Mouse (Mus musculus) midbrain, postnatal 0 days (tissue): Measurements from ENCODE around the gene Hnrnpab. TPM values are rescaled to one million over a fixed set of nuclear protein-coding genes. Genes with fewer than 3 reads are reported as not detected.
"Not testable (repeated sequence)": the region's sequence is repeated elsewhere in the genome, so short reads cannot be mapped to it uniquely, and the experiment has no call there.

Source experiments
- ATAC-seq: fragments of 200-750 bp; cut with Nextera tagmentation; 2 replicates; pipeline ENCODE4 v1.8.0; 2017; ENCODE audit warnings: moderate number of reproducible peaks, mild to moderate bottlenecking, moderate TSS enrichment, moderate library complexity; ENCODE audit not compliant: low FRiP score
- DNase-seq: peaks from one replicate; pipeline ENCODE4 v3.0.0-alpha.2; 2015; ENCODE audit warnings: low spot score
- H3K27ac ChIP-seq: fragments of 300-500 bp; sonication (generic); 2 replicates; pipeline ENCODE4 v1.5.1; 2014; ENCODE audit warnings: low read depth, mild to moderate bottlenecking, low read length, mixed read lengths
- H3K27me3 ChIP-seq: fragments of 300-500 bp; sonication (generic); 2 replicates; pipeline ENCODE4 v1.6.1; 2014; ENCODE audit warnings: low read length, control low read depth, mixed read lengths; ENCODE audit not compliant: insufficient read depth
- H3K36me3 ChIP-seq: fragments of 300-500 bp; sonication (generic); 2 replicates; pipeline ENCODE4 v1.6.1; 2014; ENCODE audit warnings: low read length, control low read depth, mixed read lengths; ENCODE audit not compliant: insufficient read depth
- H3K4me1 ChIP-seq: fragments of 300-500 bp; sonication (generic); 2 replicates; pipeline ENCODE4 v1.6.1; 2014; ENCODE audit warnings: mild to moderate bottlenecking, control low read depth, antibody characterized with exemption, low read length, mixed read lengths; ENCODE audit not compliant: insufficient read depth
- H3K4me2 ChIP-seq: fragments of 300-500 bp; sonication (generic); 2 replicates; pipeline ENCODE4 v1.6.1; 2014; ENCODE audit warnings: low read depth, mild to moderate bottlenecking, low read length, mixed read lengths; ENCODE audit not compliant: poor library complexity, severe bottlenecking
- H3K4me3 ChIP-seq: fragments of 300-500 bp; sonication (generic); 2 replicates; pipeline ENCODE4 v1.5.1; 2014; ENCODE audit warnings: low read depth, mild to moderate bottlenecking, low read length, moderate library complexity
- H3K9ac ChIP-seq: fragments of 300-500 bp; sonication (generic); replicated peaks from 2 replicates; pipeline ENCODE4 v1.6.1; 2014; ENCODE audit warnings: mild to moderate bottlenecking, low read length, moderate library complexity, mixed read lengths; ENCODE audit not compliant: poor library complexity, severe bottlenecking
- H3K9me3 ChIP-seq: fragments of 300-500 bp; sonication (generic); 2 replicates; pipeline ENCODE4 v1.6.1; 2016; ENCODE audit warnings: low read length, control low read depth
- CTCF ChIP-seq: IDR thresholded peaks from 2 replicates; pipeline ENCODE4 v1.5.1; 2016; ENCODE audit warnings: antibody characterized with exemption, mild to moderate bottlenecking
- WGBS: fragments of 180-500 bp; shearing (Covaris S2); extraction: QIAGEN DNeasy Blood & Tissue Kit; methylation state at CpG from one replicate; pipeline ENCODE4 v1.1.7; 2014; 5-methylcytosine and 5-hydroxymethylcytosine counted together
- polyA plus RNA-seq: library from polyadenylated mRNA; unstranded; fragments of >200 nt; fragmentation: Nextera tagmentation; extraction: Ambion mirVana; gene quantifications from 2 replicates; pipeline ENCODE4 v1.2.1, GENCODE M21; 2015
- total RNA-seq: library from RNA; depleted of rRNA; stranded (reverse); fragments of >200 nt; gene quantifications from 2 replicates; pipeline ENCODE4 v1.2.3, GENCODE M21; 2014

The Hnrnpab gene
- total and polyA plus RNA-seq, 2 experiments from 2014 or later, result 220 to 239 TPM

DNA sequence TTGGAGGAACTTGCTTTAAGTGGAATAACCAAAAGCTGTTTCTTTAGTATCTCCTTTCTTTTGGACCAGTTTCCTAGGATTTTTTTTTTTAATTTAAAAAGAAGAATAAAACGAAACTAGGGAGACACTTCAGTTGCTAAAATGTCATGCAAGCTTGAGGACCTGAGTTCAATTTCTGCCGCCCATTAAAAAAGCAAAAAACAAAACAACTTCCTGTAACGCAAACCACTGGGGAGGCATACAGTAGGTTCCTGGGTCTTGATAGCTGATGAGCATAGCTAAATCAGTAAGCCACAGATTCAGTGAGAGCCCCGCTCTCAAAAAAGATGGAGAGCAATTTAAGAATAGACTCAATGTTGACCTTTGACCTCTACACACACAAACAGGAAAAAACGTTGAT is 31.9 kb upstream of the Hnrnpab start:
- ATAC-seq, result no peak
- TF ChIP-seq CTCF, result no peak
- H3K36me3 ChIP-seq, result peaks cover 4% of the 10 kb centered on the region
- H3K27me3 ChIP-seq, result no peaks in the 10 kb centered on the region
- no peak overlapping the region for H3K4me2 ChIP-seq
- H3K27ac ChIP-seq, result no peak overlapping the region
- H3K4me1 ChIP-seq, result peaks cover 9% of the 10 kb centered on the region
- H3K9me3 ChIP-seq, result no peaks in the 10 kb centered on the region
- no peak for DNase-seq
- 72% methylated on average over 5 of the region's 5 CpGs for WGBS
- no peak overlapping the region for H3K9ac ChIP-seq
- no peak overlapping the region for H3K4me3 ChIP-seq

DNA sequence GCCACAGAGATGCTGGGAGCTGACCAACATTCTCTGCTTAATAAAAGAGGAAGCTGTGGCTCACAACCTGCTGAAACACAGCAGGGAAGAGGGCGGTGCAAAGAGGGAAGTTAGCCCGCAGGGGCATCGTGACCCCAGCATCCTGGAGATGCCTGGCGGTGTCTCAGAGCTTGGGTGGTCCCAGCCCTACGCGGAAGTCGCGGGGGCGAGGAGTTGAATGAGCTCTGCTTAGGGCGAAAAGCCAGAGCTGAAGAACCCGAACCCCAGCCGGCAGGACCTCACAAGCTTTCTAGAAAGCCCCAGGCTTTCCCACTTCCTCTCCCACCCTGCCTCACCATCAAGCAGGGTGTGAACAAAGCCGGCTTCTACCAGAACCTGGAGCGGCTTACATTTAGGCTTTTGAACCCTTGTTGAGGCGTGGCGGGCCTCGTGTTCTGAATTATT is 31.3 kb upstream of the Hnrnpab start:
- ATAC-seq (no peak), DNase-seq (no peak)
- Histone ChIP-seq H3K4me3 (no peak overlapping the region), H3K4me2 (no peak overlapping the region), H3K27me3 (no peaks in the 10 kb centered on the region), H3K36me3 (no peaks in the 10 kb centered on the region; the same call in 1 of the 2 replicates), H3K9me3 (no peaks in the 10 kb centered on the region), H3K9ac (no peak overlapping the region), H3K27ac (no peak overlapping the region), H3K4me1 (peaks cover 9% of the 10 kb centered on the region)
- TF ChIP-seq CTCF, result no peak
- WGBS, result 6% methylated on average over 17 of the region's 17 CpGs

DNA sequence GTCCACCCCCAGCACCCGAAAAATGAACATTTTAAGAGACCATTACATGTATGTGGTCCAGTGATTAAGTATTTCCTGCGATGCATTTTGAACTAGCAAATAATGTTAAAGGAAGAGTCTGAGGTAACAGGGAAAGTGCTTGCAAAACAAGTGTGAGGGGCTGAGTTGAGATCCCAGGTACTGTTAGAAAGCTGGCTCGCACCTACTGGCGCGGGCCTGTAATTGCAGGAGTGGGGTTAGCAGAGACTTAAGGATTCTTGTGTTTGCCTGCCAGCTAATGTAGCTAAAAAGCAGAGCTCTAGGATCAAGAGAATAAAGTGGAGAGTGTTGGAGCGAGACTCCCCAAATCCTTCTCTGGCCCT is 29.7 kb upstream of the Hnrnpab start:
- Histone ChIP-seq H3K27ac (peak overlapping the region; percentile 77), H3K9ac (peak overlapping the region; percentile 72), H3K27me3 (no peaks in the 10 kb centered on the region), H3K4me1 (peaks cover 9% of the 10 kb centered on the region), H3K9me3 (no peaks in the 10 kb centered on the region), H3K36me3 (no peaks in the 10 kb centered on the region), H3K4me3 (peak overlapping the region; percentile 81), H3K4me2 (peak overlapping the region; percentile 73)
- ATAC-seq, result peak; percentile 55; the same call in 1 of the 2 replicates
- 4% methylated on average over 6 of the region's 6 CpGs for WGBS
- peak; percentile 72 for TF ChIP-seq CTCF
- DNase-seq, result peak; percentile 74

DNA sequence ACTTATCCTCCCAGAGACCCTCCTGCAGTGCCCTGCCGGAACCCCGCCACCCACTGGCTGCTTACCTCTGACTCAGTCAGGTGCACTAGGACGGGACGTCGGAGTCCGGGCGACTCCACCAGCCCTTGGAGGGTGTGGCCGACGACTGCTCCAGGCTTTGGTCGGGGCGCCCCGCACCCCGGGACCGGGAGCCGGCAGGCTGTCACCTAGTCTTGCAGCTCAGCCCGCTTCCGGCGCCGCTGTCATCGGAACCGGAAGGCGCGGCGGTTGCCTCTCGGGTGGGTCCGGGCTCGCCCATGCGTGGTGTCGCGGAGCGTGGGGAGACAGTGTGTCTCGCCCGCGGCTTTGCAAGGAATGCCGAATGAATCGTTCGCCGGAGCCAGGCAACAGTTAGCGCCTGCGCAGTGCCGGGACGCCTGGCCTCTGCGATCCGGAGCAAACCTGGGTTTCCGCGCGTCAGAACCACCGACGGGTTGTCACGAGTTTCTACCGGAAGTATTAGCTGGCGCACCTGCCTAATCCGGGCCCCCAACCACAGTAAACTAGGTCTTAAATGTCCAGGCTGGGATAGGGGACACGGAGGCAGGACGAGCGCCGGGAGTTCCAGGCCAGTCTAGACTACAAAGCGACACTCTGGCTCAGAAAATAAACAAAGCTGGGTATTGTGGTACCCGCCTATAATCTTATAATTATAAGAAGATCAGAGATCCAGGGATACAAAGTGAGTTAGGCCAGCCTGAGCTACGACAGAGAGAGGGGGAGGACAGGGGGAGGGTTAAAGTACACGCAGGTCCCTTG is 29.1 kb upstream of the Hnrnpab start, which contains the start of gene Rmnd5b:
Gene Rmnd5b, minus strand, starts transcription at position 372 of the 798 bp plus-strand sequence.
- peak within 1 kb of the TSS; percentile 72 for H3K9ac ChIP-seq
- ATAC-seq (peak; percentile 93), DNase-seq (peak; percentile 96)
- H3K27ac ChIP-seq, result peak within 1 kb of the TSS; percentile 77
- peaks cover 9% of the 10 kb centered on the region for H3K4me1 ChIP-seq
- TF ChIP-seq CTCF, result peak; percentile 40
- peak within 1 kb of the TSS; percentile 81 for H3K4me3 ChIP-seq
- H3K9me3 ChIP-seq, result no peaks in the 10 kb centered on the region
- no peaks in the 10 kb centered on the region for H3K36me3 ChIP-seq
- peak within 1 kb of the TSS; percentile 73 for H3K4me2 ChIP-seq
- H3K27me3 ChIP-seq, result no peaks in the 10 kb centered on the region
- WGBS, result 0% methylated on average over 60 of the region's 61 CpGs

DNA sequence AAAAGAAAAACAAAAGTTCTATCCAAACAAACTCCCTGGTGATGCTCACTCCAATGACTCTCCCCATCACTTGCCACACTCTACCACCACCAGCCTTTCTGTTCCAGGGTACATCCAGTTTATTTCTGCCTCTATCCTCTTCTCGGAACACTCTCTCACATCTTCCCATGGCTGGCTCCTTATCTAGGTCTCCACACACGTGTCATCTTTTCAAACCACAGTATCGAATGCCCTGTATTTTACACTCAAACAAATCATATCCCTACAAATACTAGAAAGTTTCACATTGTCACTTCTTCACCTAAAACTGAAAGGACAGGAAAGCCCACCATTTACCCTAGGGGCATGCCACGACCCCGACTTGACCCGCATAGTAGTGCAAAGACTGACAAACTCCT is 28.5 kb upstream of the Hnrnpab start:
- DNase-seq (no peak), ATAC-seq (no peak)
- Histone ChIP-seq H3K27ac (peak overlapping the region; percentile 77), H3K4me1 (peaks cover 9% of the 10 kb centered on the region), H3K9me3 (no peaks in the 10 kb centered on the region), H3K9ac (peak overlapping the region; percentile 72), H3K4me3 (peak overlapping the region; percentile 81), H3K4me2 (peak overlapping the region; percentile 73), H3K27me3 (no peaks in the 10 kb centered on the region), H3K36me3 (no peaks in the 10 kb centered on the region)
- no peak for TF ChIP-seq CTCF
- WGBS, result 15% methylated on average over 6 of the region's 6 CpGs

DNA sequence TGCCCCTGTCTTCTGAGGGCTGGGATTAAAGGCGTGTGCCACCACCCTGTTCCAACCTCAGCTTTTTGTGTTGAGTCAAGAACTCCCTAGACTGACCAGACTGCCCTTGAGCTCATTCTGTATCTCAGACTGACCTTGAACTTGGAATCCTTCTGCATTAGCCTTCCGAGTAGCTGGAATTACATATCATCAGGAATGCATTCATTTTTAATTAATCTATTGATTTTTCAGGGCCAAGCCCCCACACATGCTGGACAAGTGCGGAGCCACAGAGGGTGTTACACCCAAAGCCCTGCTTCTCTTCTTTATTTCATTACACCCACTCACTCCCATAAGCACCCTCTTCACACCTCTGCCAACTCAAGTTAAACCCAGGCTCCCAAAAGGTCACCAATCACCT is 27.1 kb upstream of the Hnrnpab start:
- H3K36me3 ChIP-seq, result peaks cover 6% of the 10 kb centered on the region
- WGBS, result 95% methylated on average over 3 of the region's 3 CpGs
- no peak overlapping the region for H3K4me2 ChIP-seq
- ATAC-seq, result no peak
- TF ChIP-seq CTCF, result no peak
- H3K4me3 ChIP-seq, result no peak overlapping the region
- no peak for DNase-seq
- H3K9me3 ChIP-seq, result no peaks in the 10 kb centered on the region
- no peak overlapping the region for H3K27ac ChIP-seq
- peaks cover 9% of the 10 kb centered on the region for H3K4me1 ChIP-seq
- H3K27me3 ChIP-seq, result no peaks in the 10 kb centered on the region
- H3K9ac ChIP-seq, result no peak overlapping the region

DNA sequence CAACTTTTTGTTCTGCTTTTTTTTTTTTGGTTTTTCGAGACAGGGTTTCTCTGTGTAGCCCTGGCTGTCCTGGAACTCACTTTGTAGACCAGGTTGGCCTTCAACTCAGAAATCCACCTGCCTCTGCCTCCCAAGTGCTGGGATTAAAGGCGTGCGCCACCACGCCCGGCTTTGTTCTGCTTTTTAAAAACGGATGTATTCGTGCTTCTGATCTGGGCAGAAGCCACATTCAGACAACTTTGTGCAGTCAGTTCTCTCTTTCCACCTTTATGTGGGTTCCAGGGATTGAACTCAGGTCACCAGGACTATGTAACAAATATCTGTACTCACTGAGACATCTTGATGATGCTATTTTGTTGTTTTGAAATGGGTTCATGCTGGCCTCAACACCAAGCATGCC is 26.6 kb upstream of the Hnrnpab start:
- H3K4me2 ChIP-seq, H3K36me3 ChIP-seq, H3K4me1 ChIP-seq, DNase-seq, H3K9me3 ChIP-seq, ATAC-seq, H3K27ac ChIP-seq, H3K9ac ChIP-seq, H3K27me3 ChIP-seq, H3K4me3 ChIP-seq: not testable (repeated sequence)
- WGBS, result 91% methylated on average over 7 of the region's 7 CpGs
